9 mouse cellular contexts compared by ENCODE assay signal in the genomic region with DNA sequence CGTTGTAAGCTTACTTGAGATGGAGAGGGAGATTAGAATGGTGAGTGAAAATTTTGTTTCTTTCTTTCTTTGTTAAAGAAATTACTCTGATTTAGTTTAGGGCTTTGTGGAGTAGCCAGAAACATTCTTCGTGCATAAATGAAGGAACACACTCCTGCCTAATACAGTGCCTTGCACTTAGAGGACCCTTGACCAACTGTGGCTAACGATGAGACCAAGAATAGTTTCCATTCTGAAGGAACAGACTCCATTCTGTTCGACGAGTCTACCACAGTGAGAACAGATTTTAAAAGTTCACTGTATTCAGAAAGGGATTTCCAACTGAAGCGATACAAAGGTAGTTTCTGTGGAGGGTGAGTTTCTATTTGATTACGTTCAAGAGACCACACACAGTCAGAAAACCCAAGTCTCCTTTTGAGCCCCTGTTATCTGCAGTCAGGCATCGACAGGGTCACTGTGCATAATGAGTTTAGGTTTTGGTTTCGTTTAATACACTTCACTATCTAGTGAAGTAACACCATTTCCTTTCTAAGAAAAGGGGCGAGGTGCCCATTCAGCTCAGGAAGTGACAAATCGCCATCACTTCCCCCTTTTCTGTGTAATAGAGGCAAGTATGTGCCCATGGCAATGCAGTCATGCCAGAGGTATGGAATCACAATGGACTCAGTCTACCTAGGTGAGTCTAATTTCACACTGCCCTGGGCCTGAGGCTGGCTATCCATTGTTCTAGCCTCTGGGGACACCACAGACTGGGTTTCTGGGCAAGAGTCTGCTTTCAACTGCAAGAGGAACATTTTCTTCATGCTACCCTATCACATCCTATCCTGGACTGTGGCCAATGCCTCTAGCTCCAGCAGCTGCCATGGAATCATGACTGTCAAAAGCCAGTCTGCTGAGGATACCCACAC. TPM values are rescaled to one million over a fixed set of nuclear protein-coding genes. Genes with fewer than 3 reads are reported as not detected.
DNase-seq lines count a peak whose midpoint lies in the region; ATAC-seq lines count a peak whose summit lies in the region.
"Had no signal": no experiment of that assay in that cellular context is flagged by ENCODE, and none has a peak within 500 bp of the region (broad histone marks: within the 10 kb centered on the region; RNA-seq: fewer than 3 reads in every experiment).

No protein-coding gene starts in this region.

- WGBS in forebrain, embryonic 14.5 days = 59% methylated on average over 11 of the region's 11 CpGs
- 50% methylated on average over 11 of the region's 11 CpGs for WGBS in forebrain, embryonic 16.5 days
- WGBS in forebrain, embryonic 13.5 days = 58% methylated on average over 11 of the region's 11 CpGs

- no peak for ATAC-seq in forebrain, embryonic 14.5 days
- no peak for ATAC-seq in forebrain, embryonic 16.5 days
- peak; percentile 90 for ATAC-seq in megakaryocyte progenitor cell, adult 5-6 weeks (replicated peaks; ENCODE audit: poor library complexity)
- ATAC-seq in forebrain, embryonic 13.5 days = no peak

- no peak overlapping the region for H3K9ac ChIP-seq in forebrain, embryonic 14.5 days (ENCODE audit: low read length)
- no peak overlapping the region for H3K9ac ChIP-seq in forebrain, embryonic 16.5 days (replicated peaks; ENCODE audit: low read depth, low read length)
- no peak overlapping the region for H3K9ac ChIP-seq in forebrain, embryonic 13.5 days
- H3K9ac ChIP-seq: midbrain, embryonic 12.5 days had no signal

- H3K9me3 ChIP-seq in forebrain, embryonic 14.5 days (replicated peaks; ENCODE audit: control insufficient read depth, low read length) = no peaks in the 10 kb centered on the region
- no peaks in the 10 kb centered on the region for H3K9me3 ChIP-seq in forebrain, embryonic 16.5 days (ENCODE audit: control insufficient read depth, low read length)
- H3K9me3 ChIP-seq in forebrain, embryonic 13.5 days (replicated peaks) = no peaks in the 10 kb centered on the region
- H3K9me3 ChIP-seq: midbrain, embryonic 12.5 days had no signal

- no peak overlapping the region for H3K4me2 ChIP-seq in forebrain, embryonic 14.5 days (ENCODE audit: low read length)
- H3K4me2 ChIP-seq in forebrain, embryonic 16.5 days (ENCODE audit: low read length) = no peak overlapping the region
- no peak overlapping the region for H3K4me2 ChIP-seq in forebrain, embryonic 13.5 days
- H3K4me2 ChIP-seq: midbrain, embryonic 12.5 days had no signal

- peak; percentile 13 for DNase-seq in forebrain, embryonic 14.5 days (ENCODE audit: low spot score)
- DNase-seq in Muller cell, postnatal 12 days (ENCODE audit: inconsistent ontology term) = peak; percentile 16
- DNase-seq in gastrocnemius, postnatal 14 days = peak; percentile 32
- peak; percentile 50 to 56 for DNase-seq in layer of hippocampus, adult 8-10 months (ENCODE audit: low spot score in 2 of 2)
- no peak for DNase-seq in thymus, postnatal 0 days (ENCODE audit: low spot score)

- intact Hi-C loops in gastrocnemius, postnatal 14 days (cut with DNase I; ENCODE audit: low total_unique reads) = loop anchor here (10.0 kb wide), 1 partner anchor 181 kb away; no protein-coding TSS in a partner anchor

- no peaks in the 10 kb centered on the region for H3K4me1 ChIP-seq in forebrain, embryonic 14.5 days (ENCODE audit: control insufficient read depth, insufficient read depth, low read length)
- no peaks in the 10 kb centered on the region for H3K4me1 ChIP-seq in forebrain, embryonic 16.5 days (replicated peaks; ENCODE audit: control insufficient read depth, insufficient read depth, low read length)
- no peaks in the 10 kb centered on the region for H3K4me1 ChIP-seq in forebrain, embryonic 13.5 days
- H3K4me1 ChIP-seq: midbrain, embryonic 12.5 days had no signal

- H3K27me3 ChIP-seq in forebrain, embryonic 14.5 days (replicated peaks; ENCODE audit: control insufficient read depth, insufficient read depth, low read length) = no peaks in the 10 kb centered on the region
- no peaks in the 10 kb centered on the region for H3K27me3 ChIP-seq in forebrain, embryonic 16.5 days (replicated peaks; ENCODE audit: control insufficient read depth, insufficient read depth, low read length)
- H3K27me3 ChIP-seq in forebrain, embryonic 13.5 days = no peaks in the 10 kb centered on the region
- H3K27me3 ChIP-seq: midbrain, embryonic 12.5 days had no signal

- no peaks in the 10 kb centered on the region for H3K36me3 ChIP-seq in forebrain, embryonic 14.5 days (ENCODE audit: control insufficient read depth, insufficient read depth, low read length)
- H3K36me3 ChIP-seq in forebrain, embryonic 16.5 days (ENCODE audit: control insufficient read depth, insufficient read depth) = no peaks in the 10 kb centered on the region
- no peaks in the 10 kb centered on the region for H3K36me3 ChIP-seq in forebrain, embryonic 13.5 days (ENCODE audit: poor library complexity, severe bottlenecking)
- H3K36me3 ChIP-seq: midbrain, embryonic 12.5 days had no signal

- no peak overlapping the region for H3K27ac ChIP-seq in forebrain, embryonic 14.5 days (ENCODE audit: low read depth, low read length)
- no peak overlapping the region for H3K27ac ChIP-seq in forebrain, embryonic 16.5 days (ENCODE audit: low read length)
- H3K27ac ChIP-seq in forebrain, embryonic 13.5 days = no peak overlapping the region
- H3K27ac ChIP-seq: midbrain, embryonic 12.5 days had no signal

- H3K4me3 ChIP-seq in forebrain, embryonic 14.5 days (ENCODE audit: low read depth, low read length) = no peak overlapping the region
- H3K4me3 ChIP-seq in forebrain, embryonic 16.5 days (replicated peaks; ENCODE audit: low read length) = no peak overlapping the region
- no peak overlapping the region for H3K4me3 ChIP-seq in forebrain, embryonic 13.5 days
- H3K4me3 ChIP-seq: midbrain, embryonic 12.5 days had no signal

RNA-seq across cellular contexts. Expression of gene Tomm7, which starts 50.2 kb away (rescaled TPM):
- 95.2 and 120 TPM in 2 replicates for polyA plus RNA-seq in forebrain, embryonic 14.5 days (2014; fragmentation: Nextera tagmentation; extraction: Ambion mirVana)
- polyA plus RNA-seq in forebrain, embryonic 16.5 days (2015; fragmentation: Nextera tagmentation; extraction: Ambion mirVana) = 82.7 and 85.1 TPM in 2 replicates
- 10 to 100 TPM; 48.3 to 51.0 TPM for total RNA-seq in gastrocnemius, postnatal 14 days (2021)
- 10 to 100 TPM; 66.5 to 82.1 (median 75.2) TPM for total RNA-seq in layer of hippocampus, adult 8-10 months (2022)
- 81.3 and 98.8 TPM in 2 replicates for total RNA-seq in megakaryocyte progenitor cell, adult 5-6 weeks (2015)
- 288 and 310 TPM in 2 replicates for total RNA-seq in megakaryocyte progenitor cell, adult 5-6 weeks (2017)
- 130 and 142 TPM in 2 replicates for polyA plus RNA-seq in forebrain, embryonic 13.5 days (2015; fragmentation: Nextera tagmentation; extraction: Ambion mirVana)
- 193 and 208 TPM in 2 replicates for polyA plus RNA-seq in thymus, postnatal 0 days (2015; fragmentation: Nextera tagmentation; extraction: Ambion mirVana)
